In the genomic region with DNA sequence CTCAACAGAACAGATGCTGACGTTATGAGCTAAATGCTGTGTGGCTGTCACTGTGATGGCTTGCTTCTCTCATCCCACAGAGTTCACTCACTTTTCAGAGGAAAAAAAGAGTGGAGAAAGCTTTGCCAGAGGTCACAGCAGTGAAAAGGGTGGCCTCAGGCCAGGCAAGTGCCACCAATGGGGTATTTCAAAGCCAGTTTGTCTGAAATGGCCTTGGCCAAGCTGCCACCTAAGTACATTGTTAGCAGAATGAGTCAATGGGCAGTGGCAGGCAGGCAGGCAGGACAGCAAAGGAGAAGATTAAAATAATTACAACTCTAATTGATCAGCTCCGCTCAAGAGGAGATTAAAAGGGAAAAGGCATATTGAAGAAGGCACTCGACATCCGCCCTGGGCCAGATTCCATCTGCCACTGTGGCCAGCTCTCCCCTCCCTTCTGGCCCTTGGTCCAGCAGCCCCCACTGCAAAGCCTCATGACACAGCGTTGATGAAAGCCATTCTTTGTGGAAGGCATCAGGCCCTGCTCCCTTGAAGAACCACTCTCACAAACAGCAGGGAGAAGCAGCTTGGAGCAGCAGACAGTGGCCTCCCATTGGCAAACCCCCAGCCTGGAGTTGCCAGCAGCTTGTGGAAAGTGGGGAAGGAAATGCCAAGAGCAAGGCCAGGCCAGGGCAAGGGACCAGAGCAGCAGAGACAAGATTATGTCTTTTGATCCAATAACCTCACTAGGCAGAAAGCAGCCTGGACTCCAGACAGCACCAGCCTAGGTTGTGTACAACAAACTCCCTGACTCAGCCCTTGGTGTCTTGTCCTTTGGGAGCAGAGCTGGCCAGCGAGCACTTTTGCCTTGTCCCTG, we compare ENCODE assay signal across 8 mouse cellular contexts.
DNase-seq lines count a peak whose midpoint lies in the region; ATAC-seq and TF ChIP-seq lines count a peak whose summit lies in the region.

No protein-coding gene starts in this region.

- H3K9ac ChIP-seq in heart, embryonic 12.5 days: no peak overlapping the region
- H3K9ac ChIP-seq in midbrain, embryonic 11.5 days (ENCODE audit: low read length): no peak overlapping the region

- H3K4me3 ChIP-seq in heart, embryonic 12.5 days: no peak overlapping the region
- H3K4me3 ChIP-seq in layer of hippocampus, adult 2 months: no peak overlapping the region
- no peak overlapping the region for H3K4me3 ChIP-seq in midbrain, embryonic 11.5 days (ENCODE audit: low read depth, low read length)

- peak; percentile 32 to 36 for DNase-seq in heart, adult 18-20 months
- peak; percentile 90 for DNase-seq in cerebellum, adult 11 months
- DNase-seq in gastrocnemius, adult 18-20 months (ENCODE audit: low spot score): peak; percentile 42
- peak; percentile 40 to 59 for DNase-seq in layer of hippocampus, adult 2 months (ENCODE audit: low spot score in 2 of 2)
- DNase-seq in midbrain, embryonic 11.5 days (ENCODE audit: low spot score, missing footprints): peak; percentile 85
- peak; percentile 14 for DNase-seq in urinary bladder, postnatal 14 days (ENCODE audit: low spot score)

- H3K27ac ChIP-seq in heart, embryonic 12.5 days (ENCODE audit: poor library complexity, severe bottlenecking): no peak overlapping the region
- no peak overlapping the region for H3K27ac ChIP-seq in layer of hippocampus, adult 2 months
- no peak overlapping the region for H3K27ac ChIP-seq in midbrain, embryonic 11.5 days (ENCODE audit: low read depth, low read length)

- H3K4me2 ChIP-seq in heart, embryonic 12.5 days: no peak overlapping the region
- H3K4me2 ChIP-seq in midbrain, embryonic 11.5 days: no peak overlapping the region

- no peaks in the 10 kb centered on the region for H3K9me3 ChIP-seq in heart, embryonic 12.5 days (replicated peaks)
- 0 out of 2 replicates have a peak, but pooled peaks cover 2% of the 10 kb centered on the region for H3K9me3 ChIP-seq in midbrain, embryonic 11.5 days (ENCODE audit: control insufficient read depth, low read length)

- H3K4me1 ChIP-seq in heart, embryonic 12.5 days (replicated peaks): no peaks in the 10 kb centered on the region
- no peaks in the 10 kb centered on the region for H3K4me1 ChIP-seq in midbrain, embryonic 11.5 days (ENCODE audit: control insufficient read depth, insufficient read depth, low read length)

- TF ChIP-seq CTCF in layer of hippocampus, adult 2 months (conservative IDR thresholded peaks at IDR 0.05): no peak

- no peaks in the 10 kb centered on the region for H3K36me3 ChIP-seq in heart, embryonic 12.5 days
- no peaks in the 10 kb centered on the region for H3K36me3 ChIP-seq in midbrain, embryonic 11.5 days (ENCODE audit: control insufficient read depth, insufficient read depth, low read length)

- no peak for ATAC-seq in heart, embryonic 12.5 days (ENCODE audit: insufficient number of reproducible peaks, low FRiP score)
- ATAC-seq in midbrain, embryonic 11.5 days (ENCODE audit: low FRiP score): peak; percentile 82
- ATAC-seq in inflammation-experienced regulatory T-cells, adult 6 months: no peak

- 64% methylated on average over 6 of the region's 6 CpGs for WGBS in heart, embryonic 12.5 days
- 47% methylated on average over 6 of the region's 6 CpGs for WGBS in midbrain, embryonic 11.5 days

- H3K27me3 ChIP-seq in heart, embryonic 12.5 days (replicated peaks): no peaks in the 10 kb centered on the region
- H3K27me3 ChIP-seq in midbrain, embryonic 11.5 days (ENCODE audit: control insufficient read depth, insufficient read depth, low read length): no peaks in the 10 kb centered on the region

Comparison
In these comparisons a context has a peak if more than half of its experiments do, and no peak if none do; other contexts are left out.
1. DNase-seq: peak in every context shown above with its lines; median percentile 90 in cerebellum, adult 11 months; 85 in midbrain, embryonic 11.5 days; 50 in layer of hippocampus, adult 2 months; 42 in gastrocnemius, adult 18-20 months; 34 in heart, adult 18-20 months; 14 in urinary bladder, postnatal 14 days.